Mouse (Mus musculus): ENCODE measurements at regions not wholly inside any gene's neighbourhood (a gene's known extent, or its start where the extent isn't known, plus 50 kb on each side); places are given as distances from the start of the nearest gene placed in this dataset.
"Not testable (repeated sequence)": the region's sequence is repeated elsewhere in the genome, so short reads cannot be mapped to it uniquely, and the experiment has no call there.

GRCm38 (mm10) chrX:17505692-17506091 lies 66.4 kb downstream of the Fundc1 start:
- no peak for DNase-seq

- not testable (repeated sequence) for DNase-seq
These were observed 99.0 kb downstream of the Fundc1 start for GRCm38 (mm10) chrX:17473129-17473528.

GRCm38 (mm10) chrX:17456515-17456914 lies 115.6 kb downstream of the Fundc1 start:
- DNase-seq: peak; percentile 0

GRCm38 (mm10) chrX:17415163-17415562 lies 96.0 kb upstream of the Efhc2 start:
- DNase-seq: no peak

GRCm38 (mm10) chrX:17404271-17404670 lies 85.1 kb upstream of the Efhc2 start:
- no peak for DNase-seq
